Mouse (Mus musculus) limb, embryonic 10.5 days (tissue): ENCODE data around the gene Acot1. TPM values are rescaled to one million over a fixed set of nuclear protein-coding genes. Genes with fewer than 3 reads are reported as not detected.
"Not testable (repeated sequence)": the region's sequence is repeated elsewhere in the genome, so short reads cannot be mapped to it uniquely, and the experiment has no call there.

ENCODE experiments used
- DNase-seq: peaks from one replicate; pipeline ENCODE4 v3.0.0-alpha.2; 2017; ENCODE audit warnings: low spot score
- H3K27ac ChIP-seq: fragments of 300-500 bp; sonication (generic); 2 replicates; pipeline ENCODE4 v1.5.1; 2016; ENCODE audit warnings: mild to moderate bottlenecking
- H3K27me3 ChIP-seq: fragments of 300-500 bp; sonication (generic); 2 replicates; pipeline ENCODE4 v1.6.1; 2016; ENCODE audit warnings: low read depth, mild to moderate bottlenecking; ENCODE audit not compliant: poor library complexity, severe bottlenecking
- H3K36me3 ChIP-seq: fragments of 300-500 bp; sonication (generic); 2 replicates; pipeline ENCODE4 v1.6.1; 2016; ENCODE audit warnings: mild to moderate bottlenecking, moderate library complexity
- H3K4me1 ChIP-seq: fragments of 300-500 bp; sonication (generic); 2 replicates; pipeline ENCODE4 v1.6.1; 2016
- H3K4me3 ChIP-seq: fragments of 300-500 bp; sonication (generic); 2 replicates; pipeline ENCODE4 v1.5.1; 2016; ENCODE audit warnings: mild to moderate bottlenecking, moderate library complexity
- H3K9me3 ChIP-seq: fragments of 300-500 bp; sonication (generic); replicated peaks from 2 replicates; pipeline ENCODE4 v1.6.1; 2016; ENCODE audit warnings: mild to moderate bottlenecking
- WGBS: fragments of 180-500 bp; shearing (Covaris S2); methylation state at CpG from one replicate; pipeline ENCODE4 v1.1.7; 2016; 5-methylcytosine and 5-hydroxymethylcytosine counted together
- polyA plus RNA-seq: library from polyadenylated mRNA; unstranded; fragments of >200 nt; fragmentation: Nextera tagmentation; extraction: Ambion mirVana; gene quantifications from 2 replicates; pipeline ENCODE4 v1.2.1, GENCODE M21; 2016

Gene Acot1
- polyA plus RNA-seq, 1 experiment from 2014 or later = 27.7 TPM

- not testable (repeated sequence) for H3K27ac ChIP-seq, H3K36me3 ChIP-seq, H3K9me3 ChIP-seq, H3K27me3 ChIP-seq, H3K4me1 ChIP-seq, DNase-seq, H3K4me3 ChIP-seq
- WGBS = 86% methylated on average over 8 of the region's 8 CpGs
These were observed 10.1 kb upstream of the Acot1 start for GRCm38 (mm10) chr12:83999237-83999636.

DNA sequence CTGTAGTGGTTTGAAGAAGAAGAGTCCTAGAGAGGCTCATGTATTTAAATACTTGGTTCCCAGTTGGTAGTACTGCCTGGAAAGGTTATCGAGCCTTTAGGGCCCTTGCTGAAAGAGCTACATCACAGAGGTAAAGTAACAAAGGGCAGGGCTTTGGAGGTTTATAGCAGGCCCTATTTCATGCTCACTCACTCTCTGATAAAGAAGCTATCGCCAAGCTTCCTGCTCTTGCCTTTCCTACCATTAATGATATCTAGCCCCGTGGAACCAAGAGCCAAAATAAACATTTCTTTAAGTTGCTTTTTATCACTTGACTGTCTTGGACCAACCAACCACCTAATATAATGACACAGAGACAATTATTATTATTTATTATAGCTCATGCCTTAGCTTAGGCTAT, 8.9 kb upstream of the Acot1 start:
- H3K36me3 ChIP-seq = no peaks in the 10 kb centered on the region
- H3K9me3 ChIP-seq = no peaks in the 10 kb centered on the region
- WGBS = 77% methylated on average over 3 of the region's 3 CpGs
- no peaks in the 10 kb centered on the region for H3K27me3 ChIP-seq
- no peak for DNase-seq
- H3K4me3 ChIP-seq = no peak overlapping the region
- H3K27ac ChIP-seq = no peak overlapping the region
- H3K4me1 ChIP-seq = no peaks in the 10 kb centered on the region

GRCm38 (mm10) chr12:84003866-84004265, 5.4 kb upstream of the Acot1 start:
- Histone ChIP-seq H3K36me3 (no peaks in the 10 kb centered on the region), H3K4me3 (no peak overlapping the region), H3K9me3 (no peaks in the 10 kb centered on the region), H3K27ac (no peak overlapping the region), H3K4me1 (peaks cover 2% of the 10 kb centered on the region; the same call in 1 of the 2 replicates), H3K27me3 (0 out of 2 replicates have a peak, but pooled peaks cover 7% of the 10 kb centered on the region)
- 92% methylated on average over 1 of the region's 1 CpGs for whole genome bisulfite sequencing
- no peak for DNase-seq

DNA sequence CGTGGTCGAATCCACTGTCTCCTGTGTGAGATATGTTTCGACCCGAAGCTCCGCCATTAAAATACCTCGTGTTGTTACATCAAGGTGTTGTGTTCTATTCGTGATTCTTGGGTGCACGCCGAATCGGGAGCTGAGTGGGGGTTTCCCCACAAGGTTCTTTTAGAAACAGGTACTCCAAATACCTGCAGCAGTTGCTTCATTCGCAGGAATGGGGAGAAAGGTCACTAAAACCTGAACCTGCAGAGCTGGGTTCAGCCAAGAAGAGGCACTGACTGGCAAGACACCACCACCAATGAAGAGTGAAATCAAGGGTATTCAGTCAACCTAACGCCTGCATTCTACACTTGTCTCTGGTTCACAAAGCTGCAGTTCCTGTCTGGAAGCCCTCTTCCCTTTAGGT, 1.0 kb upstream of the Acot1 start:
- H3K4me1 ChIP-seq = peaks cover 17% of the 10 kb centered on the region
- no peak overlapping the region for H3K4me3 ChIP-seq
- DNase-seq = no peak
- H3K27ac ChIP-seq = no peak overlapping the region
- 0 out of 2 replicates have a peak, but pooled peaks cover 9% of the 10 kb centered on the region for H3K27me3 ChIP-seq
- 91% methylated on average over 12 of the region's 12 CpGs for WGBS
- H3K36me3 ChIP-seq = no peaks in the 10 kb centered on the region
- no peaks in the 10 kb centered on the region for H3K9me3 ChIP-seq

DNA sequence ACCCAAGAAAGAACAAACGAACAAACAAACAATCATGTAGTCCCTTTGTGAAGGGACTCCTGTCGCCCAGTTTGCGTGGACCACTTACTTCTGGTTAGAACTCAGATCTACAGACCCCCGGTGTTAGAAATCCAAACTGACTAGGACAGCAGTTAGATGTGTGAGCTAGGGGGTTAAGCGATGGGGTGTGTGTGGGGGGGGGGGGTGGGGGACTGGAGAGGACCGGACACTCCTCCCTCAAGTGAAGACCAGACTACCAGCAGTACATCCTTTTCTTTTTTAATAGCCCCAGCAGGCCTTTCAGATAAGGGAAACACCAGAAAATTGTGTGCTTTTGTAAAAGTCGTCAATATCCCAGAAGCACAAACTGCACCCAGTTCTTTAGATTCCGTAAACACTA, 561 bp upstream of the Acot1 start:
- no peaks in the 10 kb centered on the region for H3K36me3 ChIP-seq
- peak overlapping the region; percentile 53 for H3K4me3 ChIP-seq
- H3K27me3 ChIP-seq = 0 out of 2 replicates have a peak, but pooled peaks cover 9% of the 10 kb centered on the region
- no peak for DNase-seq
- WGBS = 76% methylated on average over 8 of the region's 8 CpGs
- H3K9me3 ChIP-seq = no peaks in the 10 kb centered on the region
- H3K27ac ChIP-seq = peak overlapping the region; percentile 83; the same call in 1 of the 2 replicates
- peaks cover 17% of the 10 kb centered on the region for H3K4me1 ChIP-seq

DNA sequence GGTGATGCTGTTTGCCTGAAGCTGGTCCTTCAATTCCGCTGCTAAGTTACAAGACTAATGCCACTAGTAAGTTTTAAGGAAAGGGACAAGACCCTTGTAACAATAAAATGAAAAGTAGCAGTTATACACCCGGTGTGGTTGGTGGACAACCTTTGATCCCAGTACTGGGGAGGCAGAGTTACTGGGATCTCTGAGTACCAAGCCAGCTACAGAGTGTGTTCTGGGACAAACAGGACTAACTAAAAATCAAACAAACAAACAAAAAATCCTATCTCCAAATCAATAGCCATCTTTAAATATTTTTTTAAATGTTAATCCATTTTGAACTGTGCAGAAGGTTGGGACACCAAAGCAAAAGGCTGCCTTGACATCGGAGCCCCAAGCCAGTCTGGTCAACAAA, 911 bp downstream of the Acot1 start:
- whole genome bisulfite sequencing = 89% methylated on average over 3 of the region's 3 CpGs

GRCm38 (mm10) chr12:84011251-84012040, 2.2 kb downstream of the Acot1 start:
- DNase-seq = no peak
- no peaks in the 10 kb centered on the region for H3K9me3 ChIP-seq
- H3K4me3 ChIP-seq = 0 out of 2 replicates have a peak overlapping the region, but pooled peaks have one; percentile 5
- 0 out of 2 replicates have a peak, but pooled peaks cover 9% of the 10 kb centered on the region for H3K27me3 ChIP-seq
- H3K4me1 ChIP-seq = peaks cover 17% of the 10 kb centered on the region
- H3K36me3 ChIP-seq = peaks cover 9% of the 10 kb centered on the region; the same call in 1 of the 2 replicates
- WGBS = 72% methylated on average over 12 of the region's 12 CpGs
- H3K27ac ChIP-seq = no peak overlapping the region

More for the DNA sequence above, 911 bp downstream of the Acot1 start:
- Histone ChIP-seq H3K27ac (no peak overlapping the region), H3K9me3 (no peaks in the 10 kb centered on the region), H3K4me1 (peaks cover 17% of the 10 kb centered on the region), H3K36me3 (peaks cover 4% of the 10 kb centered on the region; the same call in 1 of the 2 replicates), H3K27me3 (0 out of 2 replicates have a peak, but pooled peaks cover 9% of the 10 kb centered on the region), H3K4me3 (peak overlapping the region; percentile 53)
- no peak for DNase-seq

DNA sequence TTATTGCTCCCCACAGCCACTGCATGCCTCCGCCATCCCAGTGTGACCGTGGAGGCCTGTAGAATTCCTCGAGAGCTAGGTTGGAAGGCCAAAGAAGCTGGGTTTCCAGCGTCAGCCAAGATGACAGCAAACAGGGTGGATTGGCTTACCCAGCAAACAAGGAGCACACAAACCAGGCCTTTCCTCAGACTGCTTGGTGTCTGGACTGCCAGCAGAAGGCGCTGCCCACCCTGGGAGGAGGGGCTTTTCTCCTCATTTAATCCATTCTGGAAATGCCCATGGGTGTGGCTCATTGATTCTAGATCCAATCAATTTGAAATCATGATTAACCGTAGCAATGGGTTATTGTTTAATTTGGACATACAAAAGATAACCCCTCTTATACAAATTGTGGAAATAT, 3.8 kb downstream of the Acot1 start:
- Histone ChIP-seq H3K27ac (no peak overlapping the region), H3K27me3 (0 out of 2 replicates have a peak, but pooled peaks cover 9% of the 10 kb centered on the region), H3K9me3 (no peaks in the 10 kb centered on the region), H3K4me3 (no peak overlapping the region), H3K36me3 (peaks cover 15% of the 10 kb centered on the region; the same call in 1 of the 2 replicates), H3K4me1 (peaks cover 17% of the 10 kb centered on the region)
- no peak for DNase-seq
- WGBS = 80% methylated on average over 6 of the region's 6 CpGs

DNA sequence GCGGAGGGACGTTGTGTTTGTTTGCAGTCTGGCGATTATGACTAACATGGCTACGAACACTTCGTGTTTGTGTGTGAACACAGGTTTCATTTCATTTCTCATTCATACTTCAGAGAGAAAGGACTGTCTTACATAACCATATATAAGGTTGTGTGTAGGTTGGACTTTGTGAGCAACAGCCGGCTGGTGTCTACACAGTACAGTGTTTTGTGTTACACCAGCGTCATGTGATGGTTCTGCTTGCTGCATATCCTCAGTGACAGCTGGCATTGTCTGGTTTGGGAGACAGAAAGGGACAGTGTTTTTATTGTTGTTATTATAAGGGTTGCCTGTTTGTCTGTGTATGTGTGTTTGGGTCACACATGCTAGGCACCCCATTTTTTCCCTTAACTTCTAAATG, 4.4 kb downstream of the Acot1 start:
- Histone ChIP-seq H3K36me3 (peaks cover 15% of the 10 kb centered on the region; the same call in 1 of the 2 replicates), H3K4me3 (no peak overlapping the region), H3K27ac (no peak overlapping the region), H3K27me3 (0 out of 2 replicates have a peak, but pooled peaks cover 4% of the 10 kb centered on the region), H3K9me3 (no peaks in the 10 kb centered on the region), H3K4me1 (peaks cover 16% of the 10 kb centered on the region)
- WGBS = 97% methylated on average over 7 of the region's 7 CpGs
- DNase-seq = no peak

DNA sequence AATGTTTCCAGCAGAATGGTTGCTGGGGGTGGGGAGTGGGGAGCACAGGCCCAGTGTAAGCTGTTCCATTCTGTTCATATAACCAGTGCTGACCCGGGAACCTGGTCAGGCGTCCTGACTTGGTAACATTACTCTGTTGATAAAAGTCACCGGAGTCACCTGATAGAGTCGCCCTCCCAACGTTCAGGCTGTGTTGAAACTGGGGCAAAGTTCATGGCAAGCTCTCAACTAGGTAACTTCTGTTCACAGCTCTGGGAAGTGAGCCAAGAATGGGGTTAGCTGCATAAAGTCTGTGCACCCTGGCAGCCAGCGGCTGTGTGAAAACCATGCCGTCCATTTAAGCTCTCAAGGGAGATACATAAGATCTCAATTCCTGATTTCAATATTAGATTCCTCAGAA, 11.2 kb downstream of the Acot1 start:
- DNase-seq, H3K27ac ChIP-seq, H3K9me3 ChIP-seq, H3K4me3 ChIP-seq, H3K27me3 ChIP-seq, H3K4me1 ChIP-seq, H3K36me3 ChIP-seq: not testable (repeated sequence)
- WGBS = 91% methylated on average over 7 of the region's 7 CpGs

DNA sequence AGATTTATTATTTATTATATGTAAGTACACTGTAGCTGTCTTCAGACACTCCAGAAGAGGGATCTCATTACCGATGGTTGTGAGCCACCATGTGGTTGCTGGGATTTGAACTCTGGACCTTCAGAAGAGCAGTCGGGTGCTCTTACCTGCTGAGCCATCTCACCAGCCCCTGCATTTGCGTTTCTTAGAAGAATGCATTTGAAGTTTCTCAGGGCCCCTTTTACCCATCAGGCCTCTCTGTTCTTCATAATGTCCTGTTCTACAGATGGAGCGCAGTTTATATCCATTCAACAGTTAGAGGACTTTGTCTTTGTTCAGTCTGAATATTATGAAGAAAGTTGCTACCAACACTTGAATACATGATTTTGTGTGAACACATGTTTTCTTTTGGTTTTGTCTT, 13.0 kb downstream of the Acot1 start:
- not testable (repeated sequence) for H3K4me3 ChIP-seq, H3K27me3 ChIP-seq, H3K4me1 ChIP-seq, H3K27ac ChIP-seq, H3K9me3 ChIP-seq, DNase-seq, H3K36me3 ChIP-seq
- WGBS = 96% methylated on average over 4 of the region's 4 CpGs

DNA sequence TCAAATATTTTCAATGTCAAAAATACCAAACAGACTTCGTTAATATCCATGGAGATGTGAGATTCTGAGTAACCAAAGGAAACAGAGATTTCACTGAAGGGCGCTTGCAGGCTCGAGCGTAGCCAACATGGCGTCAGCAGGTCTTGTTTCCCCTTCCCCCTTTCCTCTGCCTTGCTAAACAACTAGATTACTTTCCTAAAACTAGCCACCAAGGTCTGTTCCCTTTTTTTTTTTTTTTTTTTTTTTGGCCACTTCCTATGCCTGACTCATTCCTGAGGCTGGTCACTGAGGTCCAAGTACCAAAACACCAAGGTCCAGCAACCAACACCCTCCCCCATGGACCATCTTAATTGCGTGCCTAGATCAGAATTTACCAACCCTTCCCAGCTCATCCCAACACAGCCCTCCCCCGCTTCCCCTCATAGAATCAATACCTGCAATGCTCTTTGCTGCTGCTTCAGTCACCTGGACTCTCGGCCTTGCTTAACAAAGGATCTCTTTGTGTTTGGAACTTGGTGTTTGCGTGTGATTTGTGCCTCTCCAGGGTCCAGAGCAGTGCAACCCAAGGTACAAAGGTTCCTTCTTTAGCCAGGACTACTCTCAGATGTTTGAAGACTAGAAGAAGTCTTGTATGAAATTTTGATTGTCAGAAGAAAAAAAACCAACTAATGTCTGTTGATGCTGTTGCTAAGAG, 13.9 kb downstream of the Acot1 start:
- H3K4me3 ChIP-seq = no peak overlapping the region
- DNase-seq = no peak
- no peaks in the 10 kb centered on the region for H3K27me3 ChIP-seq
- H3K36me3 ChIP-seq = no peaks in the 10 kb centered on the region
- H3K27ac ChIP-seq = no peak overlapping the region; the same call in 1 of the 2 replicates
- WGBS = 90% methylated on average over 9 of the region's 9 CpGs
- no peaks in the 10 kb centered on the region for H3K9me3 ChIP-seq
- H3K4me1 ChIP-seq = no peaks in the 10 kb centered on the region

DNA sequence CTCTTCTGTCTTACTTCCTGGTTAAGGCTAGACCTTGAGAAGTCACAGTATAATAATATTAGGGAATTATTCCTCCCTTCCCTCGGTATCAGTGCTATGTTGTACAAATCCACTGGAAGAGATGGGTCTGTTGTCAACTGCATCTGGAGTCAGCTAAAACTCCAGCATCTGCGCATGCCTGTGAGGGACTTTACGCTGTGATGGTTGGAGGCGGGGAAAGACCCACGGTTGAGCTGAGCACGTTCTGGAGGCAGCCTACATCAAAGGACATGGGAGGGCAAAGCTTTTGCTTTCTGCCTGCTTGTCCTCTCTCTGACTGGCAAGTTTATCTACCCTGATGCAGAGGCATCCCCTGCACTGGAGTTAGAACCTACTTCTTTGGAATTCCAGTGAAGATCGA, 16.6 kb downstream of the Acot1 start:
- no peak overlapping the region for H3K27ac ChIP-seq
- DNase-seq = no peak
- no peaks in the 10 kb centered on the region for H3K36me3 ChIP-seq
- H3K4me1 ChIP-seq = no peaks in the 10 kb centered on the region
- H3K4me3 ChIP-seq = no peak overlapping the region
- WGBS = 88% methylated on average over 7 of the region's 7 CpGs
- H3K27me3 ChIP-seq = no peaks in the 10 kb centered on the region
- H3K9me3 ChIP-seq = no peaks in the 10 kb centered on the region
